Mouse (Mus musculus): Measurements from ENCODE around the gene Ctc1. TPM values are rescaled to one million over a fixed set of nuclear protein-coding genes. Genes with fewer than 3 reads are reported as not detected.
"Not testable (repeated sequence)": the region's sequence is repeated elsewhere in the genome, so short reads cannot be mapped to it uniquely, and the experiment has no call there.

Ctc1 gene
- 10 to 100 TPM; 10.9 to 13.9 TPM for total RNA-seq (2021)
- long read RNA-seq, experiment 1, full-length matches to known transcripts, result 8 of 13 reads
- long read RNA-seq, experiment 1, partial matches to known transcripts, result 2 of 13 reads
- long read RNA-seq, experiment 1, other reads (novel, unspliced or antisense), result 3 of 13 reads
- long read RNA-seq, experiment 2, partial matches to known transcripts, result 2 of 4 reads
- long read RNA-seq, experiment 2, other reads (novel, unspliced or antisense), result 1 of 4 reads

- DNase-seq, result peak; percentile 94
Observed at GRCm38 (mm10) chr11:69015644-69016441, at the start of gene Ctc1. Gene Ctc1 (plus strand): TSS chr11:69015911.

- no peak for DNase-seq
Observed at GRCm38 (mm10) chr11:68966554-68966953, 49.2 kb upstream of the Ctc1 start.

- DNase-seq, result peak; percentile 92 to 96
Observed at GRCm38 (mm10) chr11:68967337-68968282, 48.1 kb upstream of the Ctc1 start, which contains the start of gene Slc25a35. Gene Slc25a35 (plus strand): TSS chr11:68968131.

GRCm38 (mm10) chr11:68968752-68969151 is 47.0 kb upstream of the Ctc1 start:
- DNase-seq, result no peak

DNA sequence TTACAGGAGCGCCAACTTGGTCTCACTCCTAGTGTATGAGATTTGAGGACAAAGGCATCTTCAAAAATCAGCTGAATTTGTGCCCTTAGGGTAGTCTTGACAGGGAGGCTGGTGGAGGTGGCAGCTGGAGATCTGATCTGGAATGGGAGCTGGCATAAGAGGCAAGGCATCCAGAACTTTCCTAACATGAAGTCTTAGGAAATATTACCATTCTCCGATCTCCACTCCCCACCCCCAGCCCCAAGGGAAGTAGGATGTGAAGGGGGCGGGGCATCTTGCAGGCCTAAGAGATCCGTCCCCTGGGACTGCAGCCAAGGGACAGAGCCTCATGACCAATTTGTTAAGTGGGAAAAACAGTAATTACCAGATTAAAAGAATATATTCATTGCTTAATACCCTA is 45.5 kb upstream of the Ctc1 start:
- peak; percentile 56 to 62 for DNase-seq

DNA sequence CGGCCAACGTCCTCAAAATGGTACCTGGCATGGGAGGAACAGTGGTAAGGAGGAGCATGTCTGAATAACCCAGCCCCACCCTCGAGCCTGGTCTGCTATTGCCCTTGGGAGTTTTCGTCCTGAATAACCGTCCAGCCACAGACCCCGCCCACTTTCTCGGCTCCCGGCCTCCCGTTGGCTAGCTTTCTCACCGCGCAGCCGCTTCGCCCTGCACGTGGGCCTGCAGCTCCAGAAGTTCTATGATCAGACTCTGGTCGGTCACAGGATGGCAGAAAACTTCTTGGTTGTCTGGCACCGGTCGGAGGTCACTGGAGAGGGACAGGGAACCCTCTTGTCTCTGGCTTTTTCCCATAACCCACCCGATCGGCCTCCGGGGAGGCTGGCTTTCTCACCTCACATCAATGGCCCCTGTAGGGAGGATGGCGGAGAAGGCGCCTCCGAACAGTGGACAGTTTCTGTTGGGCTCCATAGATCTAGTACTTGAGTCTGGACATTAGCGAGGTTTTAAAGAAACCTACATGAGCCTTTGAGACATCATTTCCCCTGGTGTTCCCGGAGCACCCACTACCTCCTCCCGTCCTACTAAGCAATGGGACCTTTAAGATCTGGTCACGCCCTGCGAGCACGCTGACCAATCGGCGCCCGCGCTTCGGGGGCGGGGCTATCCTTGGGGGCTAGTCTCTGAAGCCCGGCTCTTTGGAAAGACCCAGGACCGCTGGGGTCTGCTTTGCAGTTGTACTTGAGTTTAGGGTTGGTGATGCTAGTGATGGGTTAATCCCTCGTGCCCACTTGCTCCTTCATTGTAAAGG is 42.3 kb upstream of the Ctc1 start:
- peak; percentile 92 to 93 for DNase-seq

DNA sequence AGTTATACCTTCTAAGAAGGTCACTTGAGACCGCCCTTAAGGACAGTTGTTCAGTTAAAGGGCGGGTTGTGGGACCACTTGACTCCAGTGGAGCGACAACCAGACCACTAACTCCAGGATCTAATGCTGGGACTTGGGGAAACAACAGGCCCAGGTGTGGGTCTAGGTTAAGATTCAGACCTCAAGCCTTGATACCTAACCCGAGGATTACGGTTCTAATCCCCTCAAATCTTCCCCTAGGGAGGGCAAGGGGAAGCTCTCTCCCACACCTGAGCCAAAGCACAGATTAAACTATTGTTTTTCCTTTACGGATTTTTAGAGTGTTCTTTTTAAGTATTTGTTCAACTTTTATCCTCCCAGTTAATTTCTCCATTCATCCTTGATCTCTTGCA is 41.7 kb upstream of the Ctc1 start:
- DNase-seq, result no peak

DNA sequence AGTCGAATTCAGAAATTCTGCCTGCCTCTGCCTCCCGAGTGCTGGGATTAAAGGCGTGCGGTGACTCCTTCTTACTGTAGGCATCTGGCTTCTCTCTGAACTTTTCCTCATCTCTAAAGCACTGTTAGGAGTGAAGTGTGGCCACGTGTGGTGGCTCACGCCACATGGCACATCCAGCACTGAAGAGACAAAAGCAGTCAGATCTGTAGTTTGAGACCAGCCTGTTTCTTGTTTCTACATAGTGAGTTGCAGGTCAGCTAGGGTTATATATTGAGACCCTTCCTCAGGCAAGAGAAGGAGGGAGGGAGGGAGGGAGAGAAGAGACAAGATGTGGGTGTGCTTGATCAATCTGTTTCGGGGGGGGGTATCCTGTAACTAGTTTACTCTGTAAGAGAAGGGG is 40.6 kb upstream of the Ctc1 start, which contains the start of gene Rangrf:
TSS of gene Rangrf (minus strand) at position 101 of the 400 bp plus-strand sequence.
- no peak for DNase-seq

DNA sequence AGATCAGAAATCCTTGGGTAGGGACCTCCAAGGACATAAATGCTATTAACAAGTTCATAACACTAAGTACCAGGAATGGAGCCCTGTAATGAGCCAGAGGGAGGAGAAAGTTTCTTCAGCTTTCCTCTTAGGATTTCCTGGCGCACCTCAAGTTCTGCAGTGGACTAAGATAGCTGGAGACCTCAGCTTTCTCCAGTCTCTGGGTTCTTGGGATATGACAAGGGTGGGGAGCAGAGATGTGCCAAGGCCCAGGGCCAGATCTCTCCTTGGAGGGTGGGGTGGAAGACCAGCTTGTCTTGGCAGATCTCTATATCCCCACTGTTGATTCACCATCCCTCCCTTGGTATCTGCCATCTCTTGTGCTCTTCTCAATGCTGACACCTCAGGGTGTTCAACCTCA is 40.1 kb upstream of the Ctc1 start:
- no peak for DNase-seq

DNA sequence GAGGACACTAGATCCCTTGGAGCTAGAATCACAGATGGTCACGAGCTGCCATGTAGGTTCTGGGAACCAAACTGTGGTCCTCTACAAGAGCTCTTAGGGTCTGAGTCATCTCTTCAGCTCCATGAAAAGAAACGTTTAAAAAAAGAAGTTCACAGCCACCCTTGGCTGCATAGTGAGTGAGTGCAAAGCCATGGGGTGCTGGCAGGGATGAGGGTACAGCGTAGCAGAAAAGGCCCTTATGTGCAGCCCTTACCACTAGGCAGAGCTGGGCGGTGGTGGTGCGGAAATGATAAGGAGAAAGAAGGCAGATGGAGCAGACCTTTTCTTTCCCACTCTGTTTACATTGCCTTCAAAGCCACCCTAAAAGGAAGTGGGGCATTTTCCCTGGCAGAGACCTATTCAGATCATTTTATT is 36.4 kb upstream of the Ctc1 start:
- no peak for DNase-seq

DNA sequence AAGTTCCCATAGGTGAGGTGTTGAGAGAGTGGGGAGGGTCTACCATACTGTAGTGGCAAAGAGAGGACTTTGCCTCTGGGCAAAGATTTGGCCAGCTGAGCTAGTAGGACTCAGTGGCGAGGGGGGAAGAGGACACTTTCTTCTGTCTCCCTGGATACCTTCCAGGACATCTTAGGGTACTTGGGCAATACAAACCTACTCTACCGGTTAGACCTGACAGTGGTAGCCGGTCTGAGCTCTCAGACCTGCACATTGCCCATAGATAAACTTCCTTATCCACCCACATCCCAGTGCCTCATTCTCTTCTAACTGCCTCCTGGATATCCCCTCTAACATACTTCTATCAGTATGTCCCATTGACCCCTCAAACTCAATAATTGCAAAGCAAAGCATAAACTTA is 34.8 kb upstream of the Ctc1 start:
- no peak for DNase-seq

GRCm38 (mm10) chr11:68982639-68983369 is 32.9 kb upstream of the Ctc1 start:
- peak; percentile 69 to 89 for DNase-seq

GRCm38 (mm10) chr11:68987365-68987882 is 28.3 kb upstream of the Ctc1 start:
- DNase-seq, result no peak

DNA sequence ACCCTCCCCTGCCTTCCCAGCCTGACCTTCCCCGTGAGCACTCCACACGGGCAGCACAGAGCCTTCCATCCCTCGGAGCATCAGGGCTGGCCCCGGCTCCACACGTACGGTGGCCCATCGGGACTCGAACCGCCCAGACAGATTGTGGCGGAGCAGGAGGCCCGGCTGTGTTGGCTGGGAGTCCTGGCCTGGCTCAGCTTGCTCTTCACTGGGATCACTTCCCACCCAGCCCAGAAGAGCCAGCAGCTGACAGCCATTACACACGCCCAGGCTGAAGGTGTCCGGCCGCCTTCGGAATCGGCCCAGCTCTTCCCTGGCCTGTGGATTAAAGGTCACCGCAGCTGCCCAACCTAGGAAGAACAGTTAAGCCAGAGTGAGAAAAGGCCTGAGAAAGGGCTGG is 27.4 kb upstream of the Ctc1 start:
- DNase-seq, result peak in 1 of 2 experiments; percentile 21

DNA sequence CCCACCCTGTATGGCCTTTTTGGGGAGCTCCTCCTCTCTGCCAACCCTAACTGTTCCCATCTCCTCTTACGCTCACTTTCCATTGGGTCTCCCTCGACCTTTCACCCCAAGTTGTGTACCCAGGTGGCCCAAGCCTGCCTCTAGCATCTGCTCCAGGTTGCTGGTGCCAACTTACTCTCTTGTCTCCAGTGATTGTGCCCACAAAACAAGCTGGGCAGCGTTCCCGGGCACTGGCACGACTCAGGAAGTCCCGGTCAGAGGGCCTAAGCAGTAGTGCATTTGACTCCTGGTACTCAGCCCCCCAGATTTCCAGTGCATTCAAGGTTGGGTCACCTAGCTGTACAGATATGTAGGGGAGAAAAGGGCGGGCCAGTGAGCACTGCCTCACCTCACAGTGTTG is 22.6 kb upstream of the Ctc1 start:
- no peak for DNase-seq

- no peak for DNase-seq
Observed at GRCm38 (mm10) chr11:68994377-68994776, 21.3 kb upstream of the Ctc1 start.

GRCm38 (mm10) chr11:68997080-68997479 is 18.6 kb upstream of the Ctc1 start:
- DNase-seq, result no peak

- not testable (repeated sequence) for DNase-seq
Observed at GRCm38 (mm10) chr11:69002782-69003181, 12.9 kb upstream of the Ctc1 start.

DNA sequence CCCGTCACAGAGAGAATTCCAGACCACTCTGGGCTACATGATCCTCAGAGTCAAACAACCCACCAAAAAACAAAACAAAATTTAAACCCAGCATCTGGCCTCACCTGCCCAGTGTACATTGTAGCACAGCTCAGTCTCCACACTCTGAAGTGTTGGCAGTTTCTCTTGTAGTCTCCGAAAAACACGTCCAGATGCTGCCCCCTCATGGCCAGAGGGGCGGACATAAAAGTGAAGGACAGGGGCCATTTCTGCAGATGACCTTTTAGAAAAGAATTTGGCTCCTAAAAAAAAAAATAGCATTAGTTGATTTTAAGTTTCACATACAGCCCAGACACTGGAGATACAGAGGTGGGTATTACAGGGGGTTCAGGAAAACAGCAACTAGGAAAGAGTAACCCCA is 12.1 kb upstream of the Ctc1 start:
- DNase-seq, result peak; percentile 34 to 44

GRCm38 (mm10) chr11:69005193-69005592 is 10.5 kb upstream of the Ctc1 start:
- no peak for DNase-seq

DNA sequence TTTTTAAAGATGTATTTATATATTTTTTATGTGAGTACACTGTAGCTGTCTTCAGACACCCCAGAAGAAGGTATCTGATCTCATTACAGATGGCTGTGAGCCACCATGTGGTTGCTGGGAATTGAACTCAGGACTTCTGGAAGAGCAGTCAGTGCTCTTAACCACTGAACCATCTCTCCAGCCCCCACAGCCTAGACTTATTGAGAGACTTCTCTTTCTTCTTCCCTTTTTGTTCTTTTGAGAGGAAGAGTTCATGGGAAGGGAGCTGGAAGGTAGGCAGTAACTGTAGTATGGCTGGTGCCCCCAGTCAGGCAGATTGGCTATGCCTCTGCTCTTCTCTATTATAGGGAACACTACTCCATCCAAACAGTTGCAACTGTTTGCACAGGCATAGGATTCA is 9.1 kb upstream of the Ctc1 start:
- not testable (repeated sequence) for DNase-seq

Data from heart, adult 18-20 months (tissue).